Mouse (Mus musculus): ENCODE results near the gene Sox8. TPM values are rescaled to one million over a fixed set of nuclear protein-coding genes. Genes with fewer than 3 reads are reported as not detected.

Gene Sox8
- total and polyA plus RNA-seq, 3 experiments, result not detected

- peak in 1 of 2 experiments; percentile 35; a peak in 2 of 4 replicates for TF ChIP-seq CTCF (conservative IDR thresholded peaks at IDR 0.05 in 1 of 2, IDR thresholded peaks at IDR 0.05 in 1 of 2; ENCODE audit: low read depth in 2 of 2, low read length in 2 of 2)
- peak; percentile 17 for TF ChIP-seq SMC3 (IDR thresholded peaks at IDR 0.05; ENCODE audit: low read depth, low read length)
- TF ChIP-seq JUN (IDR thresholded peaks at IDR 0.05; ENCODE audit: insufficient read depth, low read depth, low read length), result no peak
- peak; percentile 29 for TF ChIP-seq RAD21 (IDR thresholded peaks at IDR 0.05; ENCODE audit: low read depth, low read length)
- TF ChIP-seq POLR2AphosphoS2 (IDR thresholded peaks at IDR 0.05; ENCODE audit: low read depth, low read length), result no peak
- peaks cover 2% of the 10 kb centered on the region for H3K9me3 ChIP-seq (replicated peaks; ENCODE audit: low read length)
- no peak overlapping the region for H3K4me2 ChIP-seq (ENCODE audit: insufficient read depth, low read depth, poor library complexity, severe bottlenecking)
- H3K36me3 ChIP-seq (replicated peaks in 1 of 2; ENCODE audit: control insufficient read depth in 1 of 2, insufficient read depth in 1 of 2, low read length in 1 of 2), result peaks cover 13 to 87% of the 10 kb centered on the region in 2 experiments
- no peak for DNase-seq (ENCODE audit: extremely low read depth)
- no peaks in the 10 kb centered on the region for H3K27me3 ChIP-seq (replicated peaks)
- H3K27ac ChIP-seq (ENCODE audit: insufficient read depth, low read depth), result no peak overlapping the region
- dilution Hi-C loops (cut with MboI; ENCODE audit: extremely low pct_ligation_motif_present, extremely low pct_unique_long_range_greater_than_20kb, low sequenced_read_pairs), result no loop called here
- H3K9ac ChIP-seq (ENCODE audit: insufficient read depth, low read depth), result no peak overlapping the region
- in situ Hi-C loops (cut with MboI; ENCODE audit: low pct_ligation_motif_present, low pct_unique_long_range_greater_than_20kb, low sequenced_read_pairs), result no loop called here
- H3K4me3 ChIP-seq (replicated peaks in 1 of 3; ENCODE audit: low read depth in 2 of 3, low read length in 2 of 3, poor library complexity in 1 of 3), result no peak overlapping the region
- H3K79me2 ChIP-seq (replicated peaks; ENCODE audit: control insufficient read depth, extremely low read depth, insufficient read depth, poor library complexity, severe bottlenecking), result no peaks in the 10 kb centered on the region
- no peaks in the 10 kb centered on the region for H3K4me1 ChIP-seq (ENCODE audit: control insufficient read depth in 1 of 2, insufficient read depth in 2 of 2)
Measured at GRCm38 (mm10) chr17:25595495-25595894, 25.0 kb upstream of the Sox8 start.

GRCm38 (mm10) chr17:25593411-25594261, 23.1 kb upstream of the Sox8 start:
- H3K9ac ChIP-seq (ENCODE audit: insufficient read depth, low read depth), result no peak overlapping the region
- H3K4me3 ChIP-seq (replicated peaks in 1 of 3; ENCODE audit: low read depth in 2 of 3, low read length in 2 of 3, poor library complexity in 1 of 3), result no peak overlapping the region
- H3K27me3 ChIP-seq (replicated peaks), result no peaks in the 10 kb centered on the region
- H3K27ac ChIP-seq (ENCODE audit: insufficient read depth, low read depth), result no peak overlapping the region
- TF ChIP-seq KAT2A (IDR thresholded peaks at IDR 0.05; ENCODE audit: insufficient replicate concordance, low read length) (no peak), JUND (conservative IDR thresholded peaks at IDR 0.05; ENCODE audit: low read depth, low read length) (no peak), RAD21 (IDR thresholded peaks at IDR 0.05; ENCODE audit: low read depth, low read length) (no peak), MEF2A (IDR thresholded peaks at IDR 0.05; ENCODE audit: borderline replicate concordance, low read depth, low read length) (no peak), USF1 (IDR thresholded peaks at IDR 0.05; ENCODE audit: low read depth, low read length) (no peak), MAFK (IDR thresholded peaks at IDR 0.05; ENCODE audit: insufficient replicate concordance, low read length) (no peak), EP300 (IDR thresholded peaks at IDR 0.05; ENCODE audit: low read length) (no peak), MYC (IDR thresholded peaks at IDR 0.05; ENCODE audit: low read depth, low read length) (no peak), RCOR1 (conservative IDR thresholded peaks at IDR 0.05; ENCODE audit: low read depth, low read length) (no peak), MAZ (IDR thresholded peaks at IDR 0.05; ENCODE audit: low read depth, low read length) (no peak), GABPA (IDR thresholded peaks at IDR 0.05; ENCODE audit: insufficient replicate concordance, low read depth, low read length) (no peak), ZC3H11A (IDR thresholded peaks at IDR 0.05; ENCODE audit: low read depth, low read length) (no peak), SMC3 (IDR thresholded peaks at IDR 0.05; ENCODE audit: low read depth, low read length) (no peak), TCF12 (IDR thresholded peaks at IDR 0.05; ENCODE audit: low read depth, low read length) (no peak), ZKSCAN1 (IDR thresholded peaks at IDR 0.05; ENCODE audit: borderline replicate concordance, low read depth, low read length) (no peak), UBTF (IDR thresholded peaks at IDR 0.05; ENCODE audit: low read depth, low read length) (no peak), ZMIZ1 (IDR thresholded peaks at IDR 0.05; ENCODE audit: low read depth, low read length) (no peak), USF2 (conservative IDR thresholded peaks at IDR 0.05; ENCODE audit: low read depth, low read length) (no peak), JUN (IDR thresholded peaks at IDR 0.05; ENCODE audit: insufficient read depth, low read depth, low read length) (no peak)
- H3K36me3 ChIP-seq (replicated peaks in 1 of 2; ENCODE audit: control insufficient read depth in 1 of 2, insufficient read depth in 1 of 2, low read length in 1 of 2), result peaks cover 19 to 89% of the 10 kb centered on the region in 2 experiments
- in situ Hi-C loops (cut with MboI; ENCODE audit: low pct_ligation_motif_present, low pct_unique_long_range_greater_than_20kb, low sequenced_read_pairs) (no loop called here), dilution Hi-C loops (cut with MboI; ENCODE audit: extremely low pct_ligation_motif_present, extremely low pct_unique_long_range_greater_than_20kb, low sequenced_read_pairs) (no loop called here)
- peaks cover 5% of the 10 kb centered on the region for H3K9me3 ChIP-seq (replicated peaks; ENCODE audit: low read length)
- no peaks in the 10 kb centered on the region for H3K4me1 ChIP-seq (ENCODE audit: control insufficient read depth in 1 of 2, insufficient read depth in 2 of 2)
- no peaks in the 10 kb centered on the region for H3K79me2 ChIP-seq (replicated peaks; ENCODE audit: control insufficient read depth, extremely low read depth, insufficient read depth, poor library complexity, severe bottlenecking)
- H3K4me2 ChIP-seq (ENCODE audit: insufficient read depth, low read depth, poor library complexity, severe bottlenecking), result no peak overlapping the region
- DNase-seq (ENCODE audit: extremely low read depth), result no peak
